Mouse (Mus musculus) kidney, postnatal 25 days (tissue): ENCODE results near the gene Copb1.
"Not testable (repeated sequence)": the region's sequence is repeated elsewhere in the genome, so short reads cannot be mapped to it uniquely, and the experiment has no call there.

Source experiments
- DNase-seq, 2 experiments: peaks; one replicate each; pipeline ENCODE4 v3.0.0; 2021; ENCODE audit warnings: mixed read lengths in 2 of 2

Copb1 gene

DNA sequence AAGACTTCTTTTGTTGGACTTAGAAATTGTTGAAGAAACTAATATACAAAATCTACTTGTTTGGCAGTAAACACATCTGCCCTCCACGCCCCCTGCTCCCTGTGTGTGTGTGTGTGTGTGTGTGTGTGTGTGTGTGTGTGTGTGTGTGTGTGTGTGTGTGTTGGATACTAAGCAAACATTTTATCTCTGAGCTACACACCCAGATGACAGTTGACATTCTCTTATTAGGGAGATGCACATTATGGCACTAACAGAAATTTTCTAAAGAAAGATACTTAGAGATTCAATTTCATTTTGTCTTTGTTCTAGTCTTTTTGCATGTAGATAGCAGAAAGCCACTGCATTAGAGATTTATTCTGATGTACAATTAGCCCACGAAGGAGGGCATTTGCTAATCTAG lies 37.6 kb downstream of the Copb1 start:
- no peak for DNase-seq

DNA sequence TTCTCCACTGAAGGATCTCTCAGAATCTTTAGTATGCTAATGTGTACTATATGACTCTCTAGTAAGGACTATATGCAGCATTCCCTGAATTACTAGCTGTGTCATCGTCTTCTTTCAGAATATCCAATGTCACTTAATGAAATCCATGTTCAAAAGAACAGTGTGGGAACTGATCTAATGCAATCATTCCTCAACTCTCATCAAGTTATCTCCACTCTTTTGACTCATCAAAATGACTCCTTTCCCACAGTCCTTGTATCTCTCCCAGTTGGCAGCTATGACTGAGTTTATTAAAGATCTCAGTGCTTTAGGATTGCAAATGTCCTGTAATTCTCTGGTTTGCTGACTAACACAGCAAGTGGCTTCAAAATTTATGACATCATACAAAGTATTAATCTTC lies 40.1 kb downstream of the Copb1 start:
- no peak for DNase-seq

DNA sequence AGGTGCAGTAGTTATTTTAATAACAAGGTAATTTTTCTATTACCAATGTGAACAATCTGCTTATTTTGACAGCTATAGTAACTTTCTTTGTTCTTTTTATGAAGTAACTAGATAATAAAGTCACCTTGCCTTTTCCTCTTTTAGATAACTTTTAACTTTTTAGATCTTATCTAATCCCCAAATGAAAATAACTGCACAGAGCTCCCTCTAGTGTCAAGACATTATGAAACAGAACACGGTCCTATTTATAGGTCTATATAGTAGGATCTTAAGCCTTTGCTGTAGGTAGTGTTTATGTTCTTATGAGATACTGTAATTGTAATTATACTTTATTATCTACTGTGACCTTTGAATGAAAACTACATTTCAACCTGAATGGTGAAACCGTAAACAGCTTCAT lies 41.0 kb downstream of the Copb1 start:
- DNase-seq, result no peak

DNA sequence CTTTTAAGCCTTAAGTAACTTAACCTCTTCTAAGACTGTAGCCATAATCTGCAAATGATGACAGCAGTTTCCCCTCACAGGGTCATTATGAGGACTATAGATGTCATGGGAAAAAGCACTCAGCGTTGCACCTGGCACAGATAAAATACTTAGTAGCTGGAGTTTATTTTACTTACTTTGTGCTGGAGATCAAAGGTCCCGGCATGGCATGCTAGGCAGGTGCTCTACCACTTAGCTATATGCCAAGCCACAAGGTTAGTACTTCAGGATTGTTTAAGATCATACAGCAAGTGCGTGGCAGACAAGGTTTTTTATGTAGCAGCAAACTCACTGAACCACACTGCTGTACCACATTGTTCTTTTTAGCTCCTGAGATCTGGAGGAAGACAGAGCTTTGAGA lies 43.9 kb downstream of the Copb1 start:
- DNase-seq, result no peak

DNA sequence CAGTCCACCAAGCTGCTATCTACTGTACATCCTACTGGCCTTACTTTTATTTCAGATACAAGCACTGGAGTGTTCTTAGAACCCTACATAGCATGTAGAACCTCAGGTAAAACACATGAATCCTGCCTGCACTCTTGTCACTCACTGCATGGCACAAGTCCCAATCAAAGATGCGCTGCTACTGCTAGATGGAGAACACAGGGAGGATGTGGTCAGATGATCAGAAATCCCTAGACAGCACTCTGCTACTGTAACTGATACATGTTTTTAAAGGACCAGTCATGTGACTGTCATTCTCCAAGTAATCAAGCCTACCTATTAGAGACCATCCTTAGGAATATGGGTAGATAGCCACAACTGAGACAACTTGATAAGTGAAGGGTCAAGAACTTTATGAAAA lies 44.7 kb downstream of the Copb1 start:
- DNase-seq, result no peak

DNA sequence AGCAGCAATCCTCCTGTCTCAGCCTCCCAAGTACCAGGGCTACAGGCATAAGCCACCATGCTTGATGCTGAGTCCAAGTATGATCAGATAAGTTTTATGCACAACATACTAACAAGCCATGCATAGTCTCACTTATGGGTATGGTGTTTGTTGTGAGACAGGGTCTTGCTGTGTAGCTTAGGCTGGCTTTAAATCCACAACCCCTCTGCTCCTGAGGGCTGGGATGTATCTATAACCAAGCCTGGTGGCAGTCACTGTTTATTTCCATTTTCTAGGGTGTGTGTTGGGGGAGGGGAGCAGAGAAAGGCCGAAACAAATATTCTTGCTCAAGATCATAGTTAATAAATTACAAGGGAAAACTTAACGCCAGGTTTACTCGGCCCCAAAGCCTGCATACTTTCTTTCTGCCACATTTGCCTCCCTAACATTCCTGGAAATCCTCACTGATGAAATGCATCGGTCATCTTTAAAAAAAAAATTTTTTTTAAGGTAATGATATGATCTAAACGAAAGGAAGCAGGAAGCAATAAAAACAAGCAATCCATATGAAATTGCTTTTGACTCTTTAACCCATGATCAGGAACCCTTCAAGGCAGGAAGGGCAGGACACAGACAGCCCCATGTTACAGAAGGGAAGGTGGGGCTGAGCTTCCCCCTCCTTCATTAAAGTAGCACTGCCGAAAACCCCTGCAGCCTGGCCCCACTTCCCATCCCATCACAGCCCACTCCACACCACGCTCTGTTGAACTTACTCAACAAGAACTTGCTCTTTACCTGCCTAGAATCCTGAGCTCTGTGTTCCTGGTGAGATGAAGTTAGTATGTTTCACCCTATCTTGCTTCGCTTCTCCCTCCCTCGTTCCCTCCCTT lies 50.8 kb downstream of the Copb1 start:
- DNase-seq, result peak; percentile 67 to 78

DNA sequence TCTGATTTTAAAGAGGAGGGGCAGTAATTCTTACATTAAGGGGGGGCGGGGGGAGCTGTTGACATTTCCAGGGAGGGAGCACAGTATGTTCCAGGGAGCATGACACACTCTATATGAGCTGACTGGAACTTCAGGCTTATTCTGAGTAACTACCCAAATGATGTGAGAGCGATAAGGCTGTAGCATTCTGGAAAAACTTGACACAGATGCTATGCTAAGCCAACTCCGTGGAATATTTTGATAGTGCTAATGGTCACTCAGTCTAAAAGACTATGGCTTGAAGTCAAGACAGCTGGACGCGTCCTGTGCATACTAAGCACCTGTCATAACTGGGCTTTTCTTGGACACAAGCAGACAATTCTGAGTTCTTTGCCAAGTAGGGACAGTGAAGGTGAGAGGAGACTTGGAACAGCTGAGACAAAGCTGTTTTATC lies 51.5 kb downstream of the Copb1 start:
- DNase-seq, result no peak

DNA sequence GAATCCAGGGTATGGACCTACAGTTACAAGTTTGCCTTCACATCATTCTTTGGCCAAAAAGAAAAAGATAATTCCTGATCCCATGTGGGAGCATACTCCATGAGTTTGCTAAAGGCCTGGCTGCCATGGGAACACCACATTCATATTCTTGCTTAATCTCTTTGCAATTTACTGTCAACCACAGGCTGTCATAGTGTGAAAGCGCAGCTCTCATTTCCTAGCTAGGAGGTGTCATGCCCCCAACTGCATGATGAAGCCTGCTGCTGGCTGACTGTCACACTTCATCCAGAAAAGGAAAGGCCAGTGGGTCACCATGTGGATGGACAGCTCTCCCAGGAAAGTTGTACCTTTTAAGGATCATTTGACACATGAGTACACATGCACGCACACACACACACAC lies 53.9 kb downstream of the Copb1 start:
- DNase-seq, result no peak

DNA sequence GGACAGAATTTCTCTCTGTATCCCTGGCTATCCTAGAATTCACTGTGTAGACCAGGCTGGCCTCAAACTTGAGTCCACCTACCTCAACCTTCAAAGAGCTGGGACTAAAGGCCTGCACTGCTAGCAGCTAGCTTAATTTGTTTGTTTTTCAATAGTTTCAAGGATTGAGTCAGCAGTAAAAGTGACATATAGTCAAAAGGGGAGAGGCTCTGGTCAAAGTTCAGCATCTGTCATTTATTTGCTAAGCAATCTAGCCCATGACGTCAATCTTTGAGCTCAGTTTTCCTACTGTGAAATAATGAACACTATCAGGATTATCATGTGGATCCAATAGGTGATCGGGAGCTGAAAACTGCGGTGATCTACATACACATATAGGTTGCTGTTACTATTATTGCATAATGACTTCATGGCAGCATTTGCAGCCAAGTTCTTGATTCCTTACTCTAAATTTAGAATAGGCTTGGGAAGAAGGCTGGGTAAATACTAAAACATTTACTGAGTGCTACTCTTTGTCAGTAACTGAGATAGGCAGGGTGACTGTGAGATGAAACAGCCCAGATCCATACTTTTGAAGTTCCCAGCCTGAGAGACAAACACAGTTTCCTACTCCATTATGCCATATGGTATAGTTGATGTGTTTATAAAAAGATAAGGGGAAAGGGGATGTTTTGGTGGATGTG lies 54.9 kb downstream of the Copb1 start:
- DNase-seq, result no peak

DNA sequence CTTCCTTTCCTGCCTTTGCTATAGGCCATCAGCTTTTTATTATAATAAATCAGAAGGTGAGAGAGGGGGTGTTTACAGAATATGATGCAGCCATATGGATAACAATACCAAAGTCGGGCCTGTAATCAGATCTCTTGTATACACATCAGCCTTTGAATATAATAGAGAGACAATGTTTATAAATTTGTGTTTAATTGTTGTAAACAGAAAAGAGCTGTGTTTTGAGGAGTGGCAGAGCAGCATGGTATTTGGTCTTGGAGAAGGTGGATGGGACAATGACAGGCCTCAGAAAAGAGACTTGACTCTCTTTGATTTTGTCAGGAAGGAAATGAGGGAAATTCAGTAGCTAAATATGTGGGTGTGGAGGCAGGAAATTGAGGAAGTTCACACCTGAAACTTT lies 56.3 kb downstream of the Copb1 start:
- DNase-seq, result no peak

DNA sequence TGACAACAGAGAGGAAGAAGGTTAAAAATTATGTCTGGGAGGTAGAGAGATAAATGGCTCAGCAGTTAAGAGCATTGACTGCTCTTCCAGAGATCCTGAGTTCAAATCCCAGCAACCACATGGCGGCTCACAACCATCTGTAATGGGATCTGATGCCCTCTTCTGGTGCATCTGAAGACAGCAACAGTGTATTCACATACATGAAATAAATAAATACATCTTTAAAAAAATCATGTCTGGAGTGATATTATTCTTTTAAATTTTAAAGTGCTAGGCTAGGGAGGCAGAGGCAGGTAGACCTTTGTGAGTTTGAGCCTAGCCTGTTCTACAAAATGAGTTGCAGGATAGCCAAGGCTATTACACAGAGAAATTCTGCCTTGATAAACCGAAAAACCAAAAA lies 57.9 kb downstream of the Copb1 start:
- DNase-seq, result not testable (repeated sequence)

DNA sequence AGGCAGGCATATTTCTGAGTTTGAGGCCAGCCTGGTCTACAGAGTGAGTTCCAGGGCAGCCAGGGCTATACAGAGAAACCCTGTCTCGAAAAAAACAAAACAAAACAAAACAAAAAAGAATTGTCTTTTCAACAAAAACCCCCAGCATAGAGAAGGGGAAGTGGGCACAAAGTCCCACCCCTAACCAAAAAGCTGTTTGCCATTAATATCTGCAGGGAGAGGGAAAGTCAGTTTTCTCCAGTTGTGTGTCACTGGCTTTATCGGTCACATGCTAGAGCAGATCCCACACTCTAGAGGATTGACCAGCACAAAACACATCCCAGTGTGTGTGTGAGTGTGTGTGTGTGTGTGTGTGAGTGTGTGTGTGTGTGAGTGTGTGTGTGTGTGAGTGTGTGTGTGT lies 59.7 kb downstream of the Copb1 start:
- not testable (repeated sequence) for DNase-seq

DNA sequence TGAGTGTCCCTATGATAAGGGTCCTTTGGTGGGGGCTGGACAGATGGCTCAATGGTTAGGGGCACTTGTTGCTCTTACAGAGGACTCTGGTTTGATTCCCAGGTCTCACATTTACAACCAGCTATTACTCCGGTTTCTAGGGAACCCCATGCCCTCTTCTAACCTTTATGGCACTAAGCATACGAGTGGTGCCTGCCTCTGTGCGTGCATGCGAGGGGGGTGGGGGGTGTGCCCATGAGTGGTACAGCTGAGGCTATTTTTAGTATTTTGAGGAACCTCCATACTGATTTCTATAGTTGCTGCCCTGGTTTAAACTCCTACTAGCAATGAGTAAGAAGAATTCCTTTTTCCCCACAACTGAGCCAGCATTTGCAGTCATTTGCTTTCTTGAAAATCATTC lies 60.3 kb downstream of the Copb1 start:
- DNase-seq, result no peak

DNA sequence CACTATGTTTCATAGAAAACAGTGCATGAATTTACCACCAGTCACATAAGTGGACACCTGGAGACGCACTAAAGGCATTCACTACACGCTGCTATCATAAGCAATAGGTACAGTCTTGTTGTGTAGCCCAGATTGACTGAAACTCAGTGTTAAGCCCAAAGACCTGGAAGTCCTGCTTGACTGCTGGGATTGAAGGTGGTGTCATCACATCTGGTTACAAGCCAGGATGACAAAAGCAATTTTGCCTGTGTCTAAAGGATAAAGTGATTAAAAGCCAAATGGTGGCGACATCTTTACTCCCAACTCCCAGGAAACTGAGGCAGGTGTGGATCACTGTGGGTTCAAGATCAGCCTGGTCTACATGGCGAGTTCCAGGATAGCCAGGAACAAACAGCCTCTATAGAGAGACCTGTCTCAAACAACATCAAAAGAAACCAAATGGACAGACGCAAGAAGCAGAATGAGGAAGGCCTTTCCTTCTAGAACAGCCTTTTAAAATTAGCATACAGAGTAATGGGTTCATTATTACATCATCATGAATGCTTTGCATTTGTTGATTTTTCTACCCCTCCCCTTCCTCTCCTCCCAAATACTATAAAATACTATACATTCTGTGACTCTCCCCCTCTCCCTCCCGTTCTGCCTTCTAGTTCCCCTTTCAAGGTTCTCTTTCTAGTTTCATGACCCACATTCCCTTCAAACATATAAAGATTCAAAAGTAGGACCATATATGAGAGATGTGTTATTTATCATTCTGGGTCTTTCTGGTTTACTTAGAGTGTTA lies 61.0 kb downstream of the Copb1 start:
- no peak for DNase-seq

DNA sequence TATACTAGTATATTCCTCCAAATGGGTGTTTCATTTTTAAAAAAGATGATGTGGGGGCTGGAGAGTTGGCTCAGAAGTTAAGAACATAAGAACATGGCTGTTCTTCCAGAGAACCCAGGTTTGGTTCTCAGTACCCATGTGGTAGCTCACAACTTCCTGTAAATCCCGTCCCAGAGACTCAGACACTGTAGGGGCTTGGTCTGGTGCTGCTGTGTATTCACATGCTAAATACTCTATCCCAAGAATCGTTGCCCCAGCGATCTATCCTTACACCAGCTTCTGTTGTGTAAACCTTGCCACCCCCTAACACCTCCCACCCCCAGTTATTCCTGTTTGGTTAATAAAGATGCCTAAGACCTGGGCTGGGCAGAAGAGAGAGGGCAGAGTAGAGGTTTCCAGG lies 61.9 kb downstream of the Copb1 start:
- DNase-seq, result no peak

DNA sequence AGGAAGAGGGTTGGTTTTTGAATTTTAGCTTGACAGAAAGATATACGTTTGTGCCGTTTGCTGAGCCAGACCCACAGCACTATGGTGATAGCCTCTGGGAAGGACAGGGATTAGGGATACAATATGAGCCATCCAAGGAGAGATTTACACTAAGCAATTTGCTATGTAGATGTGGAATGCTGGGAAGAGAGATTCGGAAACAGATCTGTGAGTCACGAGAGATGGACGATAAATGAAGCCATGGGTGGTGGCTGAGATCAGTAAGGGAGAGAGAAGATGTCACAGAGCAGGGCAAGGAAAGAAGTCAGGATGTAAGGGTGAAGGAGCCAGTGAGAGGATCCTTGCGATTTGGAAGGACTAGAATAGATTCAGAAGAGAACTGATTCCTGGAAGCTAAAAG lies 71.1 kb downstream of the Copb1 start:
- DNase-seq, result no peak

DNA sequence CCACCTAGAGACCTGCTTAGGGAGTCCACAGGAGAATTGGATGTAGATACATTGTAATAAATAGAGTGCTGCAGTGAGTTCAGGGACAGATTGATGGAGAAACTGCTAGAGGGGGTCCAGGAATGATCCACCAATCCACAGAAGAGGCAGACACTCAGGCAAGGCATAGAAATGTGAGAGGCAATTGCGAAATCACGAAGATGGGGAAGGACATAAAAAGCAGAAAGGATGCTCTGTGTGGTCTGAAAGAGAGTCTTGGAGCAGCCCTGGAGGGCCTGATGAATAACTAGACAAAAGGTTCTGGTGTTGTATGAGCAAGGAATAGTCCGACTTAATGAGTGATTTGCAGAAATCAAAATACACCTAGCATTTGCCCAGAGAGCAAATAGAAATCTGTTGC lies 71.8 kb downstream of the Copb1 start:
- no peak for DNase-seq

DNA sequence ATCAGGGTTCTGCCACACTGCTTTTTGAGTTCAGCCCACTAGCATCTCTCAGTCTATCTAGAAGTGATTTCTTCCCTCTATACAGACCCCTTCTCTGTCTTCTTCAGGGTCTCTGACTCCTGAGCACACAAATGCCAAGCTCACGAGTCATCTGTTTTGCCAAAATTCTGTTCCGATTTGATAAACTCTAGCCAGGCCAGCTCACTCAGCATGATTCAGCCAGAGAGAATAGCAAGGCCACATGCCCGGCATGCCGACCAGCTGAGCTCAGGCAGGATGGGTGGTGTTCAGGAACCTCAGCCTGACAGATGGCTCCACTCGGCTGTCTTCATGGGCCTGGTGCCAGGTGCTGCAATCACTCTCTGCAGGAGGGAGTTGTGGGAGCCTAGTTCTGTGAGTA lies 73.1 kb downstream of the Copb1 start:
- peak; percentile 88 to 91 for DNase-seq

DNA sequence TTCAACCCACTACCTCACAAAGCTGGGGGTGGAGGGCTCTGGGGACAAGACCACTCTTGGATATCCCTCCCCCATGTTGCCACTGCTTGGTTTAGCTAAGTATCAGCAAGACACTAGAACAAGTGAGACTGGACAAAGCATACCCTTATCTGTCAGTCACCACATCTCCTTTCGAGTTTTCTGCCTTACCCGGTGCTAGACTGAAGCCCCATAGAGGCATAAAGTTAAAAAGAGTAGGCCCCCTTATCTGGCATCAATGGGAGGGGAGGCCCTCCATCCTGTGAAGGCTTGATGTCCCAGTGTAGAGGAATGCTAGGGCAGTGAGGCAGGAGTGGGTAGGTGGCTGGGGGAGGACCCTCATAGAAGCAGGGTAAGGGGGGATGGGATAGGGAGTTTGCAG lies 77.9 kb downstream of the Copb1 start:
- no peak for DNase-seq

DNA sequence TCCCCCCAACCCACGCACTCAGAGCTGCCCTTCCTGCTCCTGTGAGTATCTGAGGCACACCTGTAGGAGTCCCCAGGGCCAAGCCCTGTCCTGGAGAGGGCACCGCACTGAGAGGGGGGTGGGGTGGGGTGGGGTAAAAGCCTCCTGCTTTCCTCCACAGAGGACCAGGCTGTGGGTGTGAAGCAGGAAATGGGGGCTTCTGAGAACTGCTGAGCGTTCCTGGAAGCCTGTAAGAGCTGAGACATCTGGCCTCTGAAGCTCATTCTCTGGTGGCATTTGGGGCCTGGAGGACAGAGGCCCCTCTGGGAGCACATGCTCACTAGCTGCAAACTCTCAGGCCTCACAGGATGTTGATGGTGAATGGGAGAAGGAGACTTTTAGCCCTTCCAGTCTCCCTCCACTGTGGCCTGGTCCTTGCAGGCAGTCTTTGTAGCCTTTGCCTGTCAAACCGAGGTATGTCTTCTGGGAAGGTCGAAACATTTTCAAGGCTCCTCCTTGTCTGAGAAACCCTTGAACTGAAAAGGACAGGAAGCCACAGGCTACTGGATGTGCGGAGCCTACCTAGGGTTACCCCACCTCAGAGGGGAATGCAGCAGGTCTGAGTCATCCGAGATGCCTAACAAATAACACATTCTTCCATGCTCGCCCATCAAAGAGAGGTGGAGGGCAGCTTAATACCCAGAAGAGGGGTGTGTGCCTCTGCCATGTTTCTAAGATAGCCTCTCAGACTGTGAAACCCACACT lies 83.0 kb downstream of the Copb1 start:
- DNase-seq, result peak in 1 of 2 experiments; percentile 4

DNA sequence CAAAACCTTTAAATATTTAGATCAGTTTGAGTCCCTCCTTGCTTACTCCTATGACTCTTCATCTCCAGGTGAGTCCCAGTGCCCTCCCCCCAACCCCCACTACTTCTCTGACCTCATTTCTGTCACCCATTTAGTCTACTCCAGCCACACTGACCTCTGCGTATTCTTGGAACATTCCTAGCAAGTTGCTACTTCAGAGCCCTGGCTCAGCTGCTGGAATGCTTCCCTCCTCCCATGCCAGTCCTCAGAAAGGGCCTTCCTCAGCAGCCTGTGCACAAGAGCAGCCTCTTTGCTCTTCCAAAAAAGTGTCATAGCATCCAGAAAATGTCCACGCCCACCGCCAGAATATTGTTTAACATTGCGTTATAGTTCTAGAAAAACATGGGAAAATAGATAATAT lies 84.5 kb downstream of the Copb1 start:
- DNase-seq, result peak; percentile 37 to 46

DNA sequence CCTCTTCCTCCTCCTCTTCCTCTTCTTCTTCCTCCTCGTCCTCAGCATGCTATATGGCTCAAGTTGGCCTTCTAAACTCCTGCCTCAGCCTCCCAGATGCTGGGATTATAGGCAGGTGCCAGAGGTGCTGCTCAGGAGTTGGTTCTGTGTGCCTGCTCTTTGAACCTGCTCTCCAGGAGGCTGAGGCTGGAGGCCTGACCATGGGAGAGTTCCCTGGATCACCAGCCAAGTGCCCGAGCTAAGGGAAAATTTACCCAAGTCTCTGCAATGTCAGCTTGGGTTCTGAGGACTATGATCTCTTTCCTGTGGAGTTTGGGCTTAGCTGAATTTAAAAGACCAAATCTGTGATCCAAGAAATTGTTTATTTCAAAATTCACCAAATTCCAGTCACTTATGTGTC lies 85.1 kb downstream of the Copb1 start:
- DNase-seq, result peak; percentile 42 to 70
